Mouse (Mus musculus): ENCODE measurements at regions not wholly inside any gene's neighbourhood (a gene's known extent, or its start where the extent isn't known, plus 50 kb on each side); places are given as distances from the start of the nearest gene placed in this dataset.

- TF ChIP-seq CTCF (IDR thresholded peaks at IDR 0.05; ENCODE audit: borderline replicate concordance, insufficient read depth, low read length) (no peak), POLR2A (IDR thresholded peaks at IDR 0.05; ENCODE audit: low read depth, low read length) (no peak)
These were observed 2677.9 kb upstream of the Gm7489 start for GRCm38 (mm10) chr15:51206773-51207172.

Measured in embryonic fibroblast, embryonic 13.5 days (primary cell).